Mouse (Mus musculus) layer of hippocampus, postnatal 25 days (tissue): Measurements from ENCODE around the gene Klf6. TPM values are rescaled to one million over a fixed set of nuclear protein-coding genes. Genes with fewer than 3 reads are reported as not detected.

Experiments used
- DNase-seq, 2 experiments: peaks; one replicate each; pipeline ENCODE4 v3.0.0; 2022; ENCODE audit warnings: mixed read lengths in 2 of 2, low spot score in 1 of 2; ENCODE audit errors: extremely low spot score in 1 of 2
- total RNA-seq, 2 experiments: library from RNA; stranded (reverse); gene quantifications; 2 replicates each; pipeline ENCODE4 v1.2.3; 2021

Gene Klf6
- total RNA-seq, 2 experiments from 2014 or later = 28.4 to 30.7 TPM

- no peak for DNase-seq
Measured at GRCm38 (mm10) chr13:5862626-5863407, 1.5 kb downstream of the Klf6 start.

DNA sequence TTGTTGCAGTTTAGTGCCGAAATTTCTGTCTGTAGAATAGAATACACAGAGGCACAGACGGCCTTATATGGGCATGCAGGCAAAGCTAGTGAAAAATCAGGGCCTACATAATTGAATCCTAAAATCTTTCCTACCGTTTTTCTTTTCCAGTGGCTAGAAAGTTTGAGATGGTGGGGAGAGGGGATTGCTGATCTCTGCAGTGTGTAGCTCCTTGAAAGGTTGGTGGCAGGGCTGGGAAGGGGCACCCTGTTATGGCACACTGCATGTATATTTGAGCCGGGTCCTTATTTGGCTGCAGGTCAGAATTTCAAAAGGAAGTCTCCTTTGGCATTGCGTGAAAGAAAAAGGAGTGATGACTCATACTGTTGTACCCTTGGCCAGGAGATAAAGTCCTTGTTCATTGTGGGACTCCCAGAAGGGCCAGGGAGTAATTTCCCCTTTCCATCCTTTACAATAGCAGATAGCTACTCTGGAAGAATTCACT lies 2.2 kb downstream of the Klf6 start:
- DNase-seq = no peak

GRCm38 (mm10) chr13:5864265-5865097 lies 3.2 kb downstream of the Klf6 start:
- no peak for DNase-seq

DNA sequence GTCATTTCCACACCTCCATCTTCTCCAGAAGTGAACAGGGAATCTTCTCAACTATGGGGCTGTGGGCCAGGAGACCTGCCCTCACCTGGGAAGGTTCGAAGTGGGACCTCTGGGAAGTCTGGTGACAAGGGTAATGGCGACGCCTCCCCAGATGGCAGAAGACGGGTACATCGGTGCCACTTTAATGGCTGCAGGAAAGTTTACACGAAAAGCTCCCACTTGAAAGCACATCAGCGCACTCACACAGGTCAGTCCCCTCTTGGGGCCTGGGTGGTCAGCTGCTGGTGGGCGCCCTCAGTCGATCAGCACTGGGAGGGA lies 3.8 kb downstream of the Klf6 start:
- no peak for DNase-seq

GRCm38 (mm10) chr13:5866091-5866490 lies 4.8 kb downstream of the Klf6 start:
- DNase-seq = no peak

DNA sequence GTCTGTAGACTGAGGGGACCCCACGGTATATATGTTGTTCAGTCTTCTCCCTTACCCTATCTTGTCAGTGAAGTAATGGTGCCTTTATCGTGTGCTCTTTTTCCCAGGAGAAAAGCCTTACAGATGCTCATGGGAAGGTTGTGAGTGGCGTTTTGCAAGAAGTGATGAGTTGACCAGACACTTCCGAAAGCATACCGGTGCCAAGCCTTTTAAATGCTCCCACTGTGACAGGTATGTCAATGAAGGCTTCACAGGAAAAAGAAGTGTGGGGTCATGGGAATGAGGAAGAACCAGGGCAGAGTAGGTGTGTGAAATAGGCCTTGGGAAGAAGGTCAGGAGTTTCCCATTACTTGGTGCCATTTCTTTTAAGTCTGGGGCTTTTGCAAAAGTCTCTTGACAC lies 5.2 kb downstream of the Klf6 start:
- DNase-seq = no peak

DNA sequence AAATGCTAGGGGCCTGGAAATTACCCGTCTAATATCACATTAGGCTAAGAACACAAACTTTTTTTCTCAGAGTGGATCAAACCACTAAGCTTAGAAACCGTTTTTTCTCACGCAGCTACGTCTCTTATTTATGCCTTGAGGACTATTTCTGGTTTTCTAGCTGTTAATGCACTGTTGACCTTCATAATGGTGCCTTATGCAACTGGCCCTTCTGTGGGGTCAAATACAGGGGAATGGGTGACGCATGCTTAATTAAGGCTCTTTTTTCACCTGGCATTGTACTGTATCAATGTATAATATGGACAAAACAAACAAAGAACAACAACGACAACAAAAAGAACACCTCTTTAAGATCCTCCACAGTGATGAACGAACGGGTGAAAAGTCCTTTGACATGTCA lies 7.1 kb downstream of the Klf6 start:
- DNase-seq = no peak

DNA sequence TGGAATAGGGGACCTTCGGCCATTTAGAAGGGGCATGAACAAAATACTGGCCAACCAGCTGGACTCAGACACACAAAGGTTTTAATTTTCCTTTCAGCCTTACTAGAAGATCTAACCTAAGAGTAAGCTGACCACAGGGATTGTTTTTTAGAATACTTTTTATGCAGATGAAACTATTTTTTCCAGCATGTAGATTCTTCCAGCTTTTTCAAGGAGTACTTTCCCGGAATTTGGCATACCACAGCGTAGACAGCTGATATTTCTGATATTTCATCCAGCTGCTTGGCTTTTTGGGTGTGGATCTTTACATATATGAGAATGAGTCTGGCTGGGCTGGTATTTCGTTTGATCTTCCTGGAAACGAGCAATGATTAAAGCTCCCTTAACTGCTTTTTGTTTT lies 8.2 kb downstream of the Klf6 start:
- no peak for DNase-seq

- no peak for DNase-seq
Measured at GRCm38 (mm10) chr13:5869842-5870241, 8.6 kb downstream of the Klf6 start.

DNA sequence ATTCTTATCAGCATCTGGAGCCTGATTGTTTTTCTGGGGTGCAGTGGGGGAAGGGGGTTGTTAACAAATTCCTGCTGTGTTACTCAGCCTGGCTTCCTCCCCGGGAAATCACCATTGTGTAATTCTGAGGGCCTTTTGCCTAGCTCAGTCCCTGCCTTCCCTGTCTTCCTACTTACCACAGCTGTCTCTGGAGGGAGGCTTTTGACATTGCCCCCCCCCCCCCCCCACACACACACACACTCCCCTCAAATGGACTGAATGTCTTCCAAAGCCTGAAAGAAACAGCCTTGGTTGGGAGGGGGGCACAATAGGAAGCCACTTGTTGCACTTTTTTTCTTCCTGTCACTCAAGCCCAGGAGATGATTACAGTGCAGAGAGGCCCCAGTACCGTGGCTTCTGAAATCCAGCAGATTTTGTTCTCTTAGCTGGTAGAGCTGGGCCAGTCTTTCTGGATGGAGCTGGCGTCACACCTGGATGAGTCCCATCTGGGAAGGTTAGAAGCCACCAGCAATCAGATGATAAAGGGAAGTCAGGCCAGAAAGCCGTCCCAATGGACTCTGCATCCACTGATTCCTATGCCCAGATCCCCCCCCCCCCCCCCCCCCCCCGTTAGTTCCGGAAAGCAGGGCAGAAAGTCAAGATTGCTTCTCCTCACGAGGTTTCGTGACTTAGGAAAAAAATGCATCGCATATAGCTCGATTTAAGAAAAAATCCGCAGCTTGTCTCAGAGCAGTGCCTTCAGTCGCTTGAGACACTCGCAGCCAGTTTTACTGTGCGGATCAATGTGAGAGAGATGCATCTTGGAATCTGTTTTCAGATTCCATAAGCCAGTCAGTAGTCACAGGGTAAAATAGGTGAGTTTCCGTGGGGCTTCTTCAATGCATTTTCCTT lies 9.3 kb downstream of the Klf6 start:
- no peak for DNase-seq

DNA sequence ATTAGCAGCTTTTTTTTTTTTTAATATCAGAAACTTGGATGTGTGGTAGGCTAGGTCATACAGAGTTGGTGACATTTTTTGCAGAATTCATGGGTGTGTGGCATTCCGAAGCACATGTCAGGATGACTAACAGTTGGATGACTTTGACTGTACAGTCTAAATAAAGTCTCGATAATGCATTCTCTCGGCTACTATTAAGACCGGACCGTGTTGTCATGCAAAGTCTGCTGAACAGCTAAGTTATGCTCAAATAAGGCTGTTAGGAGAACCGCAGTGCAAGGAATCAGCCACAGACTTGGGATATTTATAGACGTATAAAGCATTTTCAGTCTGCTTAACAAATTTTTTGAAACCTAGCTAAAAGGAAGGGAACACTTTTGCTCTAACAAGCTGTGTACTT lies 10.1 kb downstream of the Klf6 start:
- no peak for DNase-seq

GRCm38 (mm10) chr13:5873681-5874080 lies 12.4 kb downstream of the Klf6 start:
- DNase-seq = no peak

GRCm38 (mm10) chr13:5875478-5875877 lies 14.2 kb downstream of the Klf6 start:
- no peak for DNase-seq

- DNase-seq = no peak
Measured at GRCm38 (mm10) chr13:5878748-5879147, 17.5 kb downstream of the Klf6 start.

DNA sequence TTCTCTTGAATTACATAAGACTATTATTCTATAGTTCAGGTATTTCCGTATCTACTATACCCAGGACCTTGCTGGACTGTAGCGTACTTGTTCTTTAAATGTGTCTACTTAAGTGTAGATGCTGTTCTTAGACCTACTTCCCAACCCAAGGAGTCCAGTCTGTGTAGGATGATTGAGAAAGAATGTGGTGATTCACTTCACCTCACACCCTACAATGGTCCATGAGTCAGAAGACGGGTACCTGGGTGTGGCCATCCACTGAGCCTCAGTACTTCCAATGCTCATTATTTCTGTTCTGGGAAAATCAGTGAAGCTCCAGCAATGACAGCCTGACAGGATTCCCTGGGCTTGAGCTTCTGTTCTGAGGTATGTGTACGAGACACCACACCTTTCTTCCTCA lies 25.5 kb downstream of the Klf6 start:
- DNase-seq = no peak

DNA sequence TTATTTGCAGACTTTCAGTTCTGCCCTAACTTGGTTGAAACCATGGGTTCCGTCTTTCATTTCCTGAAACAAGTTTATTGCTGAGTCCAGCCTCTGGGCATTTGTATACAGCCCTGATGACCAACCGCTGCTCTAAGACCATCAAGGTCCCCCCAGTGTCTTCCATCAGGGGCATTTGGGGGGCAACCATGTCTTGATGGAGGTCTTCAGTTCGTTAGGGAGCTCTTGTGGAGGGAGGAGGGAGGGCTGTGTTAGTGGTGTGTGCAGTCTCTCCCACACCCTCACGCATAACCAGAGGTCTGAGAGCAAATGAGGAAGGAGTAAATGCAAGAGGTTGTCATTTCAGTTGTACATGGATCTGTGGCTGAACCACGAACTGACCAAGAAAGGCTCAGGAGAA lies 26.9 kb downstream of the Klf6 start:
- no peak for DNase-seq

GRCm38 (mm10) chr13:5888731-5889130 lies 27.4 kb downstream of the Klf6 start:
- DNase-seq = no peak

GRCm38 (mm10) chr13:5890035-5890434 lies 28.8 kb downstream of the Klf6 start:
- DNase-seq = no peak

DNA sequence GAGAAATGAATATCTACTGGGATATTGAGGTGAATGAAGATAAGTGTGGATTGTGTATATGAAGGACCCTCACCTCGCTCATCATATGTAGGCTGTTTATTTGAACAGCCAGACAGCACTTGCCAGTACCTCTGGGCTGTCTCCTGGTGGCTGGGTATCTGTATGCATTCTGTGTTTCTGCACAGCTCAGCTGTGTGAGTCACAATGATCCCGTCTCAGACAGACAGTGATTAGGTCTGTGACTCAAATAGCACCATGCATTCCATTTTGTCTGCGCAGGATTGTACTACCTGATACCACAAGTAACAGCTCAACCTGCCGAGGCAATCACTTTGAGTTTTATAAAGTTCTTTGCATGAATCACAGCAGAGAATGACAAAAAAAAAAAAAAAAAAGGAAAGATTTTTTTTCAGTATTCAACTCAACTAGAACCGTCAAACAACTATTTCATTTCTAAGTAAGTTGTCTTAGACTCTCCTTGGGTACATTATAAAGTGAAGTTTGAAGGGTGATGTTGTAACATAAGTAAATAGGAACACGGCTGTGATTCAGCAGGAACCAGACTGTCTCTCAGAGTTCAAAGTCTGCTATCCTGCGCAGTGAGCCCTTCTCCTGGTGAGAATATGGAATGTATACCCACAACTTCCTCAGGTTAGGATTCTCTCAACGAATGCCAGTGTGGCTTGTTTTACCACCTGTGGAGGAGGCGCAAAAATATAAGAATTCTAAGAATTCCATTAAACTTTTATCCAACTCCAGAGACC lies 31.6 kb downstream of the Klf6 start:
- no peak for DNase-seq

GRCm38 (mm10) chr13:5894910-5895309 lies 33.6 kb downstream of the Klf6 start:
- DNase-seq = no peak
